Mouse (Mus musculus) frontal cortex, postnatal 25 days (tissue): ENCODE measurements around the gene Crip1.

Experiments used
- DNase-seq, 2 experiments: peaks; one replicate each; pipeline ENCODE4 v3.0.0; 2022; ENCODE audit warnings: low spot score in 2 of 2

Gene Crip1

GRCm38 (mm10) chr12:113148381-113149035 lies 2.4 kb downstream of the Crip1 start:
- DNase-seq, result no peak

- DNase-seq, result no peak
These were observed 3.2 kb downstream of the Crip1 start for GRCm38 (mm10) chr12:113149341-113149740.

GRCm38 (mm10) chr12:113149896-113150295 lies 3.8 kb downstream of the Crip1 start:
- DNase-seq, result no peak

GRCm38 (mm10) chr12:113150591-113150990 lies 4.5 kb downstream of the Crip1 start:
- no peak for DNase-seq

GRCm38 (mm10) chr12:113151046-113151445 lies 4.9 kb downstream of the Crip1 start:
- no peak for DNase-seq

GRCm38 (mm10) chr12:113151661-113152271 lies 5.7 kb downstream of the Crip1 start:
- DNase-seq, result no peak

- DNase-seq, result no peak
These were observed 6.2 kb downstream of the Crip1 start for GRCm38 (mm10) chr12:113152272-113152661.

GRCm38 (mm10) chr12:113152991-113153525 lies 6.9 kb downstream of the Crip1 start:
- no peak for DNase-seq

GRCm38 (mm10) chr12:113153971-113154370 lies 7.9 kb downstream of the Crip1 start:
- DNase-seq, result no peak

- no peak for DNase-seq
These were observed 8.6 kb downstream of the Crip1 start for GRCm38 (mm10) chr12:113154747-113155075.

GRCm38 (mm10) chr12:113155076-113155771 lies 9.1 kb downstream of the Crip1 start:
- no peak for DNase-seq

- peak; percentile 99 for DNase-seq
These were observed 9.9 kb downstream of the Crip1 start, which contains the start of gene Tedc1 for GRCm38 (mm10) chr12:113155887-113156539. Gene Tedc1 (plus strand): TSS chr12:113156421.

- DNase-seq, result no peak
These were observed 10.4 kb downstream of the Crip1 start for GRCm38 (mm10) chr12:113156540-113156929.

- DNase-seq, result no peak
These were observed 10.9 kb downstream of the Crip1 start for GRCm38 (mm10) chr12:113157002-113157401.

GRCm38 (mm10) chr12:113157521-113157920 lies 11.4 kb downstream of the Crip1 start:
- DNase-seq, result no peak

- DNase-seq, result no peak
These were observed 11.9 kb downstream of the Crip1 start for GRCm38 (mm10) chr12:113157971-113158370.

GRCm38 (mm10) chr12:113163561-113164006 lies 17.5 kb downstream of the Crip1 start:
- DNase-seq, result no peak

GRCm38 (mm10) chr12:113168031-113168536 lies 22.0 kb downstream of the Crip1 start:
- no peak for DNase-seq

GRCm38 (mm10) chr12:113176960-113177725 lies 31.0 kb downstream of the Crip1 start:
- DNase-seq, result no peak

- DNase-seq, result no peak
These were observed 34.9 kb downstream of the Crip1 start for GRCm38 (mm10) chr12:113181020-113181419.

- DNase-seq, result no peak
These were observed 38.8 kb downstream of the Crip1 start for GRCm38 (mm10) chr12:113184945-113185344.
